Mouse (Mus musculus) bone marrow, adult 2 months (tissue): ENCODE results near the gene Galr2. TPM values are rescaled to one million over a fixed set of nuclear protein-coding genes. Genes with fewer than 3 reads are reported as not detected.
"Not testable (repeated sequence)": the region's sequence is repeated elsewhere in the genome, so short reads cannot be mapped to it uniquely, and the experiment has no call there.

Experiments used
- H3K27ac ChIP-seq: fragments of 200-500 bp; 2 replicates; pipeline ENCODE4 v1.5.1; 2012; ENCODE audit warnings: low read depth, mild to moderate bottlenecking, control low read depth, inconsistent platforms, low read length; ENCODE audit not compliant: control insufficient read depth, poor library complexity, insufficient read depth
- H3K4me1 ChIP-seq: fragments of 200-500 bp; 2 replicates; pipeline ENCODE4 v1.6.1; 2011; ENCODE audit warnings: low read length; ENCODE audit not compliant: control insufficient read depth, insufficient read depth
- H3K4me3 ChIP-seq: fragments of 200-500 bp; replicated peaks from 2 replicates; pipeline ENCODE3; 2011; ENCODE audit warnings: mild to moderate bottlenecking, low read depth, low read length, control low read depth; ENCODE audit not compliant: control insufficient read depth
- CTCF ChIP-seq: fragments of 200-500 bp; IDR thresholded peaks from 2 replicates; pipeline ENCODE4 v1.5.1; 2011; ENCODE audit warnings: low read length, control low read depth; ENCODE audit not compliant: control insufficient read depth, insufficient read depth
- POLR2A ChIP-seq: fragments of 200-500 bp; IDR thresholded peaks from 2 replicates; pipeline ENCODE4 v1.6.1; 2011; ENCODE audit warnings: low read depth, mild to moderate bottlenecking, control low read depth, low read length, borderline replicate concordance; ENCODE audit not compliant: control insufficient read depth
- whole genome bisulfite sequencing: fragments of 180-500 bp; shearing (Covaris S2); methylation state at CpG from one replicate; pipeline ENCODE4 v1.1.7; 2018; 5-methylcytosine and 5-hydroxymethylcytosine counted together
- polyA plus RNA-seq: library from polyadenylated mRNA; stranded (reverse); fragments of >200 nt; gene quantifications from 2 replicates; pipeline ENCODE4 v1.2.4, GENCODE M21; 2011; ENCODE audit warnings: low replicate concordance; ENCODE audit not compliant: missing spikeins, insufficient read depth, insufficient read length

The Galr2 gene
- polyA plus RNA-seq, 1 experiment: not detected

DNA sequence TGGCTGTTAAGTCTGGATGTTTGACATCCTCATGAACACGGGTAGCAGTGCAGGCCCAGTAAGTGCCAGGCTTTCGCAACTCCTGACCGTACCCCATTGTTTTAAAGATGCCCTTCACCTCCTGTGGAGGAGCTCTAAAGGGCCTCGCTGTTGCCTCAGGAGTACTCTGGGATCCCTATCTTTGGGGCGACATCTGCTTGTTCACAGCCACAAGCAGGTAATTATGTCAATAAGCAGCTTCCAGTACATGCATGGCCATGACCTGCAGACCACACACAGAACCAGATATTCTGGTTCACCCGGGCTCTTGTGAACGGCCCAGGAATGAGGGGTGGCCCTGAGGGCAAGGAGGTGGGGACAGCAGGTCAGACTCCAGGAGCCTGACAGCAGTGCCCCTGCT, 20.5 kb upstream of the Galr2 start:
- WGBS: 46% methylated on average over 7 of the region's 7 CpGs
- no peak for TF ChIP-seq POLR2A
- no peak for TF ChIP-seq CTCF
- H3K4me1 ChIP-seq: peaks cover under 1% of the 10 kb centered on the region; the same call in 1 of the 2 replicates
- no peak overlapping the region for H3K4me3 ChIP-seq
- no peak overlapping the region for H3K27ac ChIP-seq

- H3K27ac ChIP-seq: 0 out of 2 replicates have a peak overlapping the region, but pooled peaks have one; percentile 5
- no peak overlapping the region for H3K4me3 ChIP-seq
- no peak for TF ChIP-seq POLR2A
- TF ChIP-seq CTCF: no peak
- 21% methylated on average over 11 of the region's 11 CpGs for WGBS
- peaks cover 4% of the 10 kb centered on the region for H3K4me1 ChIP-seq
These were observed 15.4 kb upstream of the Galr2 start for GRCm38 (mm10) chr11:116265352-116265751.

DNA sequence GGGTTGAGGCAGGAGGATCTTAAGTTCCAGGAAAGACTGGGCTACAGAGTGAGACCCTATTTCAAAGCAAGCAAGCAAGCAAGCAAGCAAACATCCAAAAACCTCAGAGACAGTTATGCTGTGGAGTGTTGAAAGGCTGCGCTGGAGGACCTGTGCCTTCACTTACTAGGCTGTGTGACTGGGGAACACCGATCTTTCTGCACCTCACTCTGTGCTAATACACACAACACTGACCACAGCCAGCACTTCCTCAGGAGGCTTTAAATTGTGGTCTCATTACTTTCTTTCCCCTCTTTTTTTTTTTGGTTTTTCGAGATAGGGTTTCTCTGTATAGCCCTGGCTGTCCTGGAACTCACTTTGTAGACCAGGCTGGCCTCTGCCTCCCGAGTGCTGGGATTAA, 14.9 kb upstream of the Galr2 start:
- peaks cover 4% of the 10 kb centered on the region for H3K4me1 ChIP-seq
- H3K27ac ChIP-seq: 0 out of 2 replicates have a peak overlapping the region, but pooled peaks have one; percentile 5
- no peak overlapping the region for H3K4me3 ChIP-seq
- 35% methylated on average over 4 of the region's 4 CpGs for WGBS
- TF ChIP-seq POLR2A: no peak
- no peak for TF ChIP-seq CTCF

- H3K4me3 ChIP-seq: no peak overlapping the region
- WGBS: 80% methylated on average over 8 of the region's 8 CpGs
- H3K4me1 ChIP-seq: peaks cover 4% of the 10 kb centered on the region
- TF ChIP-seq CTCF (0 out of 2 replicates have a peak, but pooled peaks have one; percentile 18), POLR2A (no peak)
- H3K27ac ChIP-seq: no peak overlapping the region
These were observed 13.1 kb upstream of the Galr2 start for GRCm38 (mm10) chr11:116267637-116268036.

DNA sequence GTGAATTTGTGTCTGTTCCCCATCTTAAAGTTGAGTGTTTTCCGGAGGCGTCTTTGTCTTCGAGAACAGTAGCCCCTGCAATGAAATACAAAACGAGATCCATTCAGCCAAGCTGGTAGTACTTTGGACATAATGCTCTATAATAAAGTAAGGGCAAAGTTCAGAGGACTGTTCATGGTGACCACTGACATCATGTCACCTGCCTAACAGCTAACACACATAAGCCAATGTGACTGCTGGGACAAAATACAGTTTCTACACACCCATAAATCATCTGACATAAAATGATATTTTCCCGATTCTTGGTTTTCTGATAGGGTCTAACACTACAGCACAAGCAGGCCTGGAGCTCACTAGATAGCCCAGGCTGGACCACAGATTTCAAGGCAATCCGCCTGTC, 12.4 kb upstream of the Galr2 start:
- WGBS: 91% methylated on average over 6 of the region's 6 CpGs
- Histone ChIP-seq H3K4me3 (no peak overlapping the region), H3K27ac (no peak overlapping the region), H3K4me1 (peaks cover 7% of the 10 kb centered on the region)
- TF ChIP-seq POLR2A (no peak), CTCF (no peak)

DNA sequence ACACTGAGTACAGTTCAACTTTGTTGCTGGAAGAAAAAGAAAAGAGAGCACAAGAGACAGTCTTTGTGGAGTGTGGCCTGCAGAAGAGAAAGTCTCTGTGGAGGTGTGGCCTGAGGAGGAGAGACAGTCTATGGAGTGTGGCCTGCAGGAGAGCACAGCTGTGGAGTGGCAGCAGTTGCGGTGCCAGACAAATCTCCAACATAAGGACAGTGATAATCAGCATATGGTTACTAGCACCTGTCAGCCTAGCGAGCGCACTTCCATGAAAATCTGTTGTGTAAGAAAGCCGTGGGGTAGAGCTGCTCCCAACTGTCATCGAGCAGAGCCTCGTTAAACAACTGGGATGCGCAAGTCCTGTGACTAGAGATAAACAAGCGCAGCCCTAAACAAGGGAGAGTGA, 11.2 kb upstream of the Galr2 start:
- Histone ChIP-seq H3K4me1 (peaks cover 9% of the 10 kb centered on the region), H3K27ac (no peak overlapping the region), H3K4me3 (no peak overlapping the region)
- 85% methylated on average over 8 of the region's 8 CpGs for WGBS
- TF ChIP-seq POLR2A: no peak
- TF ChIP-seq CTCF: no peak

DNA sequence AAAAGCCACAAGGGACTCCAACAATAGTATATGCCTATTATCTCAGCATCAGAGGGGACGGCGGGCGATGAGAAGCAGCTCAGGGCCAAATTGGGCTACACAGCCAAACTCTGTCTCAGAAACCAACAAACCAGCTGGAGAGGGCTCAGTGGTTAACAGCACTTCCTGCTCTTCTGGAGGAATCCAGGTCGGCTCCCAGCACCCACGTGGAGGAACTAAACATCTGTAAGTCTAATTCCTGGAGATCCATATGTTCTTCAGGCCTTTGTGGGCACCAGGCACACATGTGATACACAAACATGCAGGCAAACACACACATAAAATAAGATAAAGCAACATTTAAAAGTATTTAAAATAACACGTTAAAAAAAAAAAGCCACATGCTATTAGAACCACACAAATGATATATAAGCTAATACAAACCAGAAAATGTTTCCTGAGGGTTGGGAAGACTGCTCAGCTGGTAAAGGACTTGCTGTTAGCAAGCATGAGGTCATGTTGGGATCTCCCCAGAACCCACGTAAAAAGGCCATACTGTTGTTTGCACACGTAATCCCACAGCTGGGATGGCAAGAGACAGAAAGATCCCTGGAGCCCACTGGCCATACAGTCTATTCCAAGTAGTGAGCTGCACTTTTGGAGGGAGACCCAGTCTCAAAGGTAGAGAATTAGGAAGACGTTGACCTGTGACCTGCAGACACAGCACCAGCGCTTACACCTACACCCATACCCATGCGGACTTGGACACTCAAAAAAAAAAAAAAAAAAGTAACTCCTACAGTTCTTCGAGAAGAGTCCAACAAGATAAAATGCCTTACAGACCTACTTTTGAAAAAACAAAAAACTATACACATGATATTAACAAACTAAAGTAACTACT, 7.9 kb upstream of the Galr2 start:
- 16% methylated on average over 12 of the region's 12 CpGs for WGBS
- Histone ChIP-seq H3K27ac (no peak overlapping the region), H3K4me1 (peaks cover 4% of the 10 kb centered on the region), H3K4me3 (peak overlapping the region; percentile 73)
- TF ChIP-seq CTCF (no peak), POLR2A (no peak)

GRCm38 (mm10) chr11:116273469-116274044, 7.2 kb upstream of the Galr2 start:
- WGBS: under 1% methylated on average over 37 of the region's 39 CpGs
- 0 out of 2 replicates have a peak, but pooled peaks have one; percentile 34 for TF ChIP-seq POLR2A
- no peak for TF ChIP-seq CTCF
- peak overlapping the region; percentile 22 for H3K27ac ChIP-seq

DNA sequence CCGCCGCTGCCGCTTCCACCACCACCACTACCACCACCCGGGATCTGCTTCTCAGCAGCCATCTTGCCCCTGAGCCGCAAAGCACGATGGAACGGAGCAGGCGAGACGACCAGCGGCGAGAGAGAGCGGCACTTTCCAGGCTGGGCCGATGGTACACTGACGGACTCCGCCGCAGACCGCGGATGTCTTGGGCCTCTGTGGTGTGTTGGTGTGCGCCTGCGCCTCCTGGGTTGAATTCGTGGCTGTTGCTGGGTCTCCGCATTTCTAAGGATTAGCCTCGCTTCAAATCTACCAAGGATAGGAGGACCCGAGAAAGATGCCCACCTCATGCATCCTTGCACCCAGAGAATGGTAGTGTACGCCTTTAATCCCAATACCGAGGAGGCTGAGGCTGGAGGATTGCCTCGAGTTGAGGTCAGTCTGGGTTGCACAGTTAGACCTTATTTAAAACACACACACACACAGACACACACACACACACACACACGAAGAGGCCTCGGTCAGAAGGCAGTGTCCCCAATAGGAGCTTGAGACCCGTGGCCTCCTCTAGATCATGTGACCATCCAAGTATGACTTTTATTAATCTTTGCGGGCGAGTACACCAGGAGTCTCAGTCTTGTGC, 6.6 kb upstream of the Galr2 start, which contains the start of gene Srp68:
TSS of gene Srp68 (minus strand) at position 173 of the 622 bp plus-strand sequence.
- Histone ChIP-seq H3K4me1 (peaks cover 4% of the 10 kb centered on the region), H3K4me3 (peak within 1 kb of the TSS; percentile 73), H3K27ac (peak within 1 kb of the TSS; percentile 22)
- 0 out of 2 replicates have a peak, but pooled peaks have one; percentile 16 for TF ChIP-seq CTCF
- peak; percentile 97 for TF ChIP-seq POLR2A
- under 1% methylated on average over 32 of the region's 32 CpGs for WGBS

More at GRCm38 (mm10) chr11:116273469-116274044, 7.2 kb upstream of the Galr2 start:
- Histone ChIP-seq H3K4me1 (peaks cover 4% of the 10 kb centered on the region), H3K4me3 (peak overlapping the region; percentile 73)

GRCm38 (mm10) chr11:116277184-116277583, 3.6 kb upstream of the Galr2 start:
- H3K4me1 ChIP-seq, H3K27ac ChIP-seq, H3K4me3 ChIP-seq: not testable (repeated sequence)
- WGBS: 81% methylated on average over 1 of the region's 1 CpGs
